Mouse (Mus musculus) thymus, postnatal 10 days (tissue): ENCODE results near the gene Agap1.
"Not testable (repeated sequence)": the region's sequence is repeated elsewhere in the genome, so short reads cannot be mapped to it uniquely, and the experiment has no call there.

Source experiments
- DNase-seq, 2 experiments: peaks; one replicate each; pipeline ENCODE4 v3.0.0; 2021; ENCODE audit warnings: low spot score in 2 of 2

Agap1 gene

DNA sequence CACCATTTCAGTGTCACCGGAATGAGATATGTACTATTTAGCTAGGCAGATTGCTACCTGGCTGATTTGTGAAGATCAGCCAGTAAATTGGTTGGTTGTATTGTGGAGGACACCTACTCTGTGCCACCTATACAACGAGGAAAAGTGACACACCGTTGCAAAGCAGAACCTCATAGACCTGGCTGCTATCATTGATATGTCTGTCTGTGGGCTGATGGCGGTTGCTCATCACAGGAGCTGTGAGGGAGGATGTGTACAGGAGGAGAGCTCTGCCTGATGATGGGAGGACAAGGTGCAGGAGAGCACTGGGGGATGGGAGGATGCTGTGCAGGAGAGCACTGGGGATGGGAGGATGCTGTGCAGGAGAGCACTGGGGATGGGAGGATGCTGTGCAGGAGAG lies 46.7 kb downstream of the Agap1 start:
- no peak for DNase-seq

DNA sequence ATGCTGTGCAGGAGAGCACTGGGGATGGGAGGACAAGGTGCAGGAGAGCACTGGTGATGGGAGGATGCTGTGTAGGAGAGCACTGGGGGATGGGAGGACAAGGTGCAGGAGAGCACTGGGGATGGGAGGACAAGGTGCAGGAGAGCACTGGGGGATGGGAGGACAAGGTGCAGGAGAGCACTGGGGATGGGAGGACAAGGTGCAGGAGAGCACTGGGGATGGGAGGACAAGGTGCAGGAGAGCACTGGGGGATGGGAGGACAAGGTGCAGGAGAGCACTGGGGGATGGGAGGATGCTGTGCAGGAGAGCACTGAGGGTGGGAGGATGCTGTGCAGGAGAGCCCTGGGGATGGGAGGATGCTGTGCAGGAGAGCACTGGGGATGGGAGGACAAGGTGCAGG lies 47.3 kb downstream of the Agap1 start:
- not testable (repeated sequence) for DNase-seq

DNA sequence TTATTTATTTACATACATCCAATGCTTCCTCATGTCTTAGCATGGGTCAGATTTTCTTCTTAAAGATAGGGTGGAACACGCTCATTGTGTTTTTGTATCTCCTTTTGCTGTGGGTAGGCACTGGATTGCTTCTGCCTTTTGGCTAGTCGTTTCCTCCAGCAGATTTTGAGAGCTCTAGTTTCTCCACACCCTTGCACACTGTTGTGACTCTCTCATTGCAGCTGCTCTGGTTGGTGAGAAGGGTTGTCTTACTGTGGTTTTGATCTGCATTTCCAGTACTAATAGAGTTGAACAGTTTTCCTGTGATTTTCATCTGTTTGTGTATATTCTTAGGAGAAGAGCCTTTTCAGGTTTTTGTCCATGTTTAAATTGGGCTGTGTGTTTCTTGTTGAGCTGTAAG lies 54.6 kb downstream of the Agap1 start:
- DNase-seq, result no peak

DNA sequence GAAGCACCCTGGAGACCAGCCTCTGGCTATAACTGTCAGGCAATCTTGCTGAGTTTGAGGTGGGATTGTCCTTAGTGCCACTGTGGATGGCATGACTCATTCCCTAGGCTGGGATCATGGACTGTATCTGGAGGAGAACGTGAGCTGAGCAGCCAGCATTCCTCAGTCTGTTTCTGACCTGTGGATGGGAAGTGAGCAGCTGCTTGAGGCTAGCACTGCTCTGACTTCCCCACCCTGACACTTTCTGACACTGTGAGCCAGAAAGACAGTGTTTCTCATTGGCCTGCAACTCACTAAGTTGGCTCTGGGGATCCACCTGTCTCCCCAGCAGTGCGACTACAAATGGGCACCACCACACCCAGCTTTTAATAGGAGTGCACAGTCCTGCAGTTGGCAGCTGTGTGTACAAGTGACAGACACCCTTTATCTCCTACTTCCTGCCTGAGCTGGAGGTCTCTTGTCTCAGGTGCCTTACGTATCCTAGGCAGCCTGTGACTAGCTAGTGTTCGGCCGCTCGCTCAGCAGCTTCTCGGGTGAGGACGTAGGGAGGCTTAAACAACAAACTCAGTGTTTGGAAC lies 55.2 kb downstream of the Agap1 start:
- no peak for DNase-seq

DNA sequence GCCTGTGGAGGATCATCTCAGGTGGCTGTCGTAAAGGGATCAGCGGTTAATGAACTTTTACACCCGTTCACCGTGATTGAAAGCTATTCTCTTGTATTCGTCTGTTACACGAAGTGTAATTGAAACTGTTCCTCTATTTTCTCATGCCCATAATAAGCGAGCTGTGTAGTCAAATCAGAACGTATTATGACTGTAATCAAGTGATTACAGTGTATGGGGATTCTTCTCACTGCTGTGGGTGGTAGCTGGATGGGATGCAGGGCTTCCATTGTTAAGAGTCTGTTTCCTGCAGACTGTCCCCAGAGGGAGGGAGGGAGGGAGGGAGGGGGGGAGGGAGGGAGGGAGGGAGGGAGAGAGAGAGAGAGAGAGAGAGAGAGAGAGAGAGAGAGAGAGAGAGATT lies 56.1 kb downstream of the Agap1 start:
- DNase-seq, result no peak

DNA sequence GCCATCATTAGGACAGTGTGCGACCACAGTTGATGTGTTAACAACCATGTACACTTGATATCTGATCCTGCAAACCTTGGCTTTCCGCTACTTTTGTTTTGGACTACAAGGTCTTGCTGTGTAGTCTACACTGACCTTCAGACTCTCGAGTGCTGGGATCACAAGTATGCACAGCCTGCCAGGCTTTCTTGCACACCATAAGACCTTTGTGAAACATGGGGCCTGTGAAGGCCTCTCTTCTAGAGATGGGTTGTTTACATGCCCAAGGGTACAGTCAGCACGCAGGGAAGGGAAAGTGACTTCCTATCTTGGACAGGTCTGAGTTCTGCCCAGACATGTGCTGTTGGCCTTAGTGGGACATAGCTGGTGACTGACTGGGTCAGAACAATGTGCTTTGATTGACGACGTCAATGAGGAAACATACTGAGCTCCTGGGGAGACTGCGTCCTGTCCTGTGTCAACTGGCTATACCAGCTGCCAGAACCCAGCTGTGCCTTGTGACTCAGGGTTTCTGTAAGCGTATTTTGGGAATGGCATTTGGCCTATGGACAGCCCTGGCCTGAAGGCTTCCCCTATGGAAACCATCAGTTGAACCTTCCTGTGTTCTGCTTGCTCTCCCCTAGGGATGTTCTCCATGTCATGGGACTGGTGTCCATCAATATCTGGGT lies 59.1 kb downstream of the Agap1 start:
- no peak for DNase-seq

DNA sequence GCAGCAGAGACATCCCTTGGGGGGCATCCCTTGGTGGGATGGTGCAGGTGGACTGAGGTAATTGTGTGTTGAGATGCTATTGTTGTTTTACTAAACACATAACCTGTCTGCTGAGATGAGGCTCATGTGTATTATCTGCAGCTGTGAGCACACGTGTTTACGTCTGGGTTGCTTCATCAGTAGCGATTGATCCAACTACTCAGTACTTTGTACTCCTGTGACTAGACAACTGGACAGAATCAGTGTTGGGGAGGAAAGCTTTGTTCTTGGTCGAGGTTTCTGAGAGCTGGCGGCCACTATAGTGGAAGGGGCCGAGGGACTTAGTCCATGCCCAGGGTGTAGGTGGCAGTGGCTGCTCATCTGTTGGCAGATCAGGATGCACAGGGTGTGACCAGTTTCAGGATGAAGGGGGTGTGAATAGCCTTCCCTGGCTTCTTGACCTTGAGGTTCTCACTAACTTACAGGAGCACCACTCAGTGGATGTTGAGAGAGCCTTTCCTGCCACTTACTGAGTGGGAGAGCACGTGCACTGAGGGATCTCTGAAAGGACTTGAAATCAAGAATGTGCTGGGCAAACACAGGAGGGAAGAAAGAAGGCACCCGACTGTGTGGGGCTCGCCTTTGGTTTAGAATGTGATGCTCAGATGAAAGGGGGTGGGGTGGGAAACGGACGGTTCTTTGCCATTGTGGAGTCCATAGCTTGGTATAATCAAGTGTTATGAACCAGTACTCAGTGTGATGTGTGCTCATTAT lies 61.4 kb downstream of the Agap1 start:
- no peak for DNase-seq

DNA sequence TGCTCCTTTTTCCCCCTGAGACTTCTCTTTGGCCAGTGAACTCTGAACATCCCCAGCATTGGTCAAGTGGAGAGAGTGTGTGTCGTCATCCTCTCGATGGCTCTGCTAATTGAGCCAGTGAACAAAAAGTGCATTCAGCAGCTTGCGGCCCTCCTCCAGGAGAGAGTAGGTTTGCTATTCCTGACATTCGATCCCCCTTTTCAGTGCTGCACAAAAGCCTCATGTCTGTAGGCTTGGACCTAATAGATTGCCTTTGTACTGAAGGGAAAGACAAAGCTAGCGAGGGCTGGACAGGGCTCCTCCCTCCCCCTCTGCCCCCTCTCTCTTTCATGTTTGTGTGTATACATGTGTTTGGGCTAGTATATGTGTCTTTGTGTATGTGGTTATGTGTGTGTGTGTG lies 63.2 kb downstream of the Agap1 start:
- DNase-seq, result no peak

DNA sequence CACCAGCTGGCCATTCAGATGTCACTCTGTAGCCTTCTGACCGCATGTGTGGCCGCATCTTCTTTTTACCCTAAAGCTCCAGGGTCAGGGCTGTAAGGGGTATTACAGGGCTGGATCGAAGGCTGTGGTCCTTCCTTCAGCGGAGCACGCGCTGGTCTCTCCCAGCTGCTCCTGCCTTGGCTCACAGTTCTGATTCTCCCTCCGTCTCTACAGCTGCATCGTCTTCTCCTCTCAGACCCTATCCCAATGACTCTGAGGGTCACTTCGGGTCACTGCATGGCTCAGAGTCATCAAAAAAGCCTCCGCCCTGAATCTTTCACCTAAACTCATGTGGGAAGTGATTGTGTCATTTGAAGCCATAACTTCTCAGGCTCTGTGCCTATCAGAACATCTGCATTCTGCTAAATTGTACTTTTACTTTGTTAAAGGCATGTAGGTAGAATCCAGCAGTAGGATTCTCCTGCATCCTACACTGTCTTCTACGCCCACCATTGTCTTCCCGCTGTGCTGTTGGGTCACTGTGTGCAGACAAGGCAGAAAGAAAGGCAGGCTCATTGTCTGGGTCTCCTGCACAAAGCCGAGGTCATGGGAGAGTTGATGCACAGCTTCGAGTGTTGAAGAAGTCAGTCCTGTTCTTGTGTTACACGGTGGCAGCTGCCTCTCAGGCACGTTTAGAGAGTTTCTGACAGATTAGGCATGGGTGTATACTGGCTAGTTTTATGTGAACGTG lies 65.5 kb downstream of the Agap1 start:
- no peak for DNase-seq

DNA sequence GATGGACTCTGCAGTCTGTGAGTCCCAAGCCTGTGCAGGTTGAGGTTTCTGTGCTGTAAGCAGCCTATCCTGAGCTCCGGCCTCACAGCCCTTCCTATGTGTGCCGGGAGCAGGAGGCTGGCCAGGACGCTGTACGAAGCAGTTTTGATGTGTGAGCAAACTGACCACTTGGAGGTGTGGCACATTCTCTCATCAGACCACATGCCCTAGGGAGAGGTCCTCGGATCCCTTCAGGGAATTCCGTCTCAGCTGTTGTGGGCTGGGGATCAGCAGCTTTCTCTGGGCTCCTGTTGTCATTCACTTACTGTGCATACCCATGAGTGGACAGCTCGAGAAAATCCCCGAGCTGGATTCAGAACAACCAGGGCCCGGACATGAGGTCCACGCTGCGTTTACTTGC lies 66.8 kb downstream of the Agap1 start:
- no peak for DNase-seq

DNA sequence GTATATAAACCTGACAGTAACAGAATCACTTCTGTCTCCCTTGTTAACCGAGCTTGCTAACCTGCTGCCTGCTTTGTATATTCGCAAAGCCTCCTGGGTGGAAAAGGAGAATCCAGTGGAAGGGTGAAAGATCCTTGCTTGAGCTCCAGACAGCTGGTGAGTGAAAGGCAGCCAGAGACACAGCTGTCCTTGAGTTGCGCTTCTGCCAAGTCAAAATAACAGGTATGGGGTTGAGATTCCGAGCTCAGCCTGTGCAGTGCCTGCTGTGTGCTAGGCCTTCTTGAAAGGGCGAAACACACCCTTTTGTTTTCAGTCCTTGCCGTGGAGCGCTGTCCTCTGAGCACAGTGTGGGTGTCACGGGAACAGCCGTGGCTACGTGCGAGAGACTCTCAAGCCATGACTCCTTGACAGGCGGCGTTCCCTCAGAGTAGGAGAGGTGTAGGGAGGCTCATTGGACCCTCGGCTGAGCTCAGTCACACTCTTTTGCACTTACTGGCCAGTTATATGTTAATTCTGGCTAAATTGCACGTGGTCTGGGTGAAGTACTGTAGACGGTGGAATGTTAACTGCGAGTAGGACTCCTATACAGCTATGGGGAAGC lies 67.4 kb downstream of the Agap1 start:
- no peak for DNase-seq

DNA sequence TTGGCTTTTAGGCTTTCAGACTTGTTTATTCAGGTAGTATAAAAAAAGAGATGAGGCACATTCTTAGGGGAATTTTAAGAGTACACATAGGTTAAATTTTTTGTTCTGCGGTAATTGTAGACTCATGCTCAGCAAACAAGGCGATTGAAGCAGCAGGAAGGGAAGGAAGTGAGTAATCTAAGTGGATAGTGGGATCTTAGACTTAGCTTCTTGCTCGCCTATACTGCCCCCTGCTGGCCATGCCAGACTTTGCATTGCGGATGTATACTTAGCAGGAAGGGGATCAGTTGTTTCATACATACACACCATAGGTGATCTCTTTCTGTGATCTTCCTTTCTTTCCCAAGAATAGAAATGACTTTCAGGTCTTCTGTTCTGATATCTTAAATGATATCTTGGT lies 69.8 kb downstream of the Agap1 start:
- DNase-seq, result peak; percentile 34 to 80

DNA sequence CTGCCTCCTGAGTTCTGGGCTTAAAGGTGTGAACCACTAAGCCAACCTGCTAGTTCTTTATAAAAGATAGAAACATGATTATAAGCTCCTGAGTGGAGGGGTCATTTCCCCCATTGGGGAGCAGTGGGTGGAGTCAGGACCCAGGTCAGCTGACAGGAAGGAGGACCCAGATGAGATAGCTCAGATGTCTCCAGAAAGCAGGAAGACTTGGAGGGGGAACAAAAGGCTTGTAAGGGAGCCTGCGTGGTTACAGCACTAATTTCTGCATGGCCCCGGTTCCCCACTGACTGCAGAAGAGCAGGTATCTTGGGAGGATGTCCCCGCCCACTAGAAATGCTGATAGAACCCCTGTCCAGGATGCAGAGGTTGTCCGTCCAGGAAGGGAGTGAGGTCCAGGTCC lies 70.4 kb downstream of the Agap1 start:
- no peak for DNase-seq

DNA sequence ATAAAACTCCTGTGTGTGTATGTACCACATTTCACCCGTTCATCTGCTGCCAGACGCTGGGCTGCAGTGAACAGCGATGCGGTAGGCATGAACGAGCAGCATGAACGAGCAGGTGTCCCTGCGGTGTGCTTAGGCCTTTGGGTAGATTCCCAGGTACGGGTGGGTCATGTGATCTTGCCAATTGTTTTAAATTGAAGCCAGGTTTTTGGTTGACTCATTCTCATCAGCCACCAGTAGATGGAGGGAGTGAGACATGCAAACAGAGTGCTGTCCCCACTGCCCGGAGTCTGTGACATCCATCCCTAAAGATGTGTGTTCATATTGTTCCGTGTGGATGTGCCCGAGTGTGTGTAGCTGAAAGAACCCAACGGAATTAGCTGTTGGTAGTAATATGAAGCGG lies 71.2 kb downstream of the Agap1 start:
- DNase-seq, result no peak

DNA sequence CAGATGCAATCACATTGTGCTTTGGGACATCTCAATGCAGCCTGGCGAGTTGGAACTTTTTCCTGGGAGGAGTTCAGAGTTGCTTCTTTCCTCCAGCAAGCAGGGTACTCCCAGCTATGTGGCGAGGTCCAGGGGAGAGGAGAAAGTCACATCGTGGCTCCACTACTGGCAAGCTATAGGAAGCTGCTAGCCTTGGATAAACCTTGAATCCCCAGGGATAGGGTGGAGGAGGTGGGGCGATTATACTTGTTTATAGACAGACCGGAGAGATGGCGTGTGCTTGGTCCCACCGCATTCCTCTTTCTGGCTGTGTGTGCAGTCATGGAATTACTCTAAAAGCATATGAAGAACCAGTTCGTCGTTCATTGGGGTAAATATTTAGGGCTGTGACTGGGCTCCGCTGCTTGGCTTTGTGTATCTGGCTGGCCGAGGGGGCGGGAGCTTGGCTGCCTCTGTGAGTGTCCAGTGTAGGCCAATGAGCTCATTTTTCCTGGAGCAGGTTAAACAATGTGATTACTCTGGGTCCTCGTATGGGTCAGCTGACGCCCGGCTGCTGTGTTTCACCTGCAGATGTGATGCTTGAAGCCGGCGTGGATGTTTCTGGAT lies 74.2 kb downstream of the Agap1 start:
- DNase-seq, result no peak

DNA sequence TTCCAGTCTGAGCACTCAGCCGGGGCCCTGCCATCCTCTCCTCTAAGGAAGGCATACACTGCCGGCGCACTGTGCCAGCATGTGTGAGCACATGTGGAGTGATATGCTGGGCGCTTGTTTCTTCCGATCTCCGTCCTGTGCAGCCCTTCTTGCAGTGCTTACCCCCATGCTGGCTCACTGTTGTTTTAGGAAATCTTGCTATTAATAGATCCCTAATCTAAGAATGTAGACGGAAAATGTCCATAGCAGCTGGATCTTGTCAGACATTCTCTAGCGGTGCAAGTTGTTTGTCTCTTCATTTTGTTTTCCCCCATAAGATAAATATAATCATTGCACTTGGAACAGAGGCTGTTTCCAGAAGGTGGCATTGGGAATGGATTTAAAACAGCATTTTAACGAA lies 79.1 kb downstream of the Agap1 start:
- no peak for DNase-seq

DNA sequence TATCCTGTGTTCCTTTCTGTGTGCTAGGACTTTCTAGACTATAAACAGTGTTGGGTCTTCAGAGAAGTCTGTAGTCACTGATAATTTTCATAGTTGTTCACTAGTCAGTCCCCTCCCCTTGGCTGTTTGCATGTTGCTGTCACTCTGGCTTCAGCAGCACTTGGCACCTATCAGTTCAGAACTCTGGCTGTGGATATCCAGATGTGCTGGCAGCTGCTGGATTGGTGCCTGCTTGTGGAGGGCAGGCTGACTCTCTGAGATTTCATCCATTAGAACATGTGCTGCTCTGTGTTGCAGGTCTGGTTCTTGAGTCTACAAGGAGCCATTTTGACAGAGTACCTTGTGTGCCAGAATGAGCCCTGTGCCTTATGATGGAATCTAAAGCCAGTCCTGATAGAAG lies 80.6 kb downstream of the Agap1 start:
- no peak for DNase-seq

DNA sequence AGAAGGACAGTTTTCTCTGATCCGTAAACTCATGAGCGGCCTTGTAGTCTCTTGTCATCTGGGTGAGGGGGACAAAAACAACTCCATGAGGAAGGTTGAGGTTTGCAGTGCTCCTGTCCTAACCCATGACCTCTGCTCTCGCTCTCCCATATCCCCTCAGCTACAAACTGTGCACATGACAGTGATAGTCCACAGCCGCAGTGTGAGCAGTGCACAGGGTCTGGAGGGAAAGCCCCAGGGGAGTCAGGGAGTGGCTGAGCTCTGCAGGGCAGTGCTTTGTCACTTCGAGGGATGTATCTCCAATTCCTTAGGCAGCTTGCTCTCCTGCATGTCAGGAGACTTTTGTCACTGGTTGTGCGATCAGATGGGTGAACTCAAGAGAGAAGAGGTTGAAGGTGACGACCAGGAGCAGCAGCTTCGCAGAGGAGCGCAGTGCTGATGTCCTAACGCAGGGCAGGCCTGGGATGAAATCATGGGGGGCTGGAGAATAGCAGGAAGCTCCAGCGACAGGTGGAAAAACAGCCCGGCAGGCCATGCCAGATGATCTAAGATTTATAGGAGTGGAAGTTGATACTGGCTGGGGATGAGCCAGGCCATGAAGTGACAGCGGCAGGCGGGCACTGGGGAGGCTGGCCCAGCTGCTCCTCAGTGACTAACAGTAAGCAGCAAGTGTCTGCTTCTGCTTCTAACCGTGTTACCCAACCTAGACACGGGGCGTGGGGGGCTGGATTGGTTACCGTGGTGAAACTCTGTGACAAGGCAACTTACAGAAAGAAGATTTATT lies 83.7 kb downstream of the Agap1 start:
- DNase-seq, result no peak

DNA sequence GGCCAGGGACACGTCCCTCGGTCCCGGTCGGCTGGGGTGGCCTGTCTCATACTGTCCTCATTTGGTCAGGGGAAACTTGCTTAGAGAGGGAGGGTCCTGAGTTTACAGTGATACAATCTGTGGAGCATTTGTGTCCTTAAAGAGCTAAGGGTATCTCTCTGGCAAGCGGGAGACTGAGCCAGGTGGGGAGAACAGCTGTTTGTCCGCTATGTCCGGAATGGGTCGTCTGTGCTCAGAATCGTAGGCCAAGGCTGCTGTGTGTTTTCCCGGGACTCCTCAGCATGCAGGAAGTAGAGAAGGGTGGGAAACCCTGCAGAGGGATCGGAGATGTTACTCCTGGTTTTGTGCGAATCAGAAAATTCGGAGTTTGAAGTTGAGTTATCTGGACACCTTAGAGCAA lies 84.5 kb downstream of the Agap1 start:
- DNase-seq, result no peak

DNA sequence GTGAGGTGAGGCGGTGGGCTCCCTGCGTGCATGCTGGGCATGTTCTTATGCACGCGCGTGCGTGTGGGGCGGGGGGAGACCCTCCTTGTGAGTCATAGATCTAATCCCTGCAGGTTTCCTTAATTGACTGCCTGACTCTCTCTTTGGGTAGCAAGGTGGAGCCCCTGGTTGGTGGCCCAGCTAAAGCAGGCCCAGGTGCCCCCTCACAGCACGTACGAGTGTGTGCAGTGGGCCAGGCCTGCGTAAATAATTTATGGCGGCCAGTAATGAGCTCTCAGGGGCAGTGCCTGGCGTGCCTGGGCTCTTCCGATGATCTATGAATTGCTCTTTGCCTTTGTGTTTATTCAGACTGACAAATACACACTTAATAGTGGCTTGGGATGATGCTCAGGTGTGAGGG lies 86.5 kb downstream of the Agap1 start:
- no peak for DNase-seq

DNA sequence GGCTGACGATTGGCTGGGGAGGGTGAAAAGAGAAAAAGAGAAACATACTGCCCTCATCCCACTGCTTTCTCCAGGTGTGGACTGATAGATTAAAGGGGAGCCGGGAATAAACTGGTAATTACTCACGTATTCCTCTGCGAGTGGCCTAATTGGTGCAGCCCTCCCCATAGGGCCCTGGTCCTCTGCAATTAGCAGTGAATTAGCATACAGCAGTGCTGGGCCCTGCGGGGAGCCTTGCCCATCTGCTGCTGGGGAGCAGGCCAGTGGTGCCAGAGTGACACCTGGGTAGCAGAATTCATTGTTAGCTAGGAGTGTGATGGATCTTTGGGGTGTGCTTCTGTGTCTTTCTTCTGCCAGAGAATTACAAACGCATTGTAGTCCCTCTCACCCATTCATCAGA lies 87.9 kb downstream of the Agap1 start:
- no peak for DNase-seq
